Mouse (Mus musculus) gastrocnemius, postnatal 10 days (tissue): ENCODE data around the gene Cfap97. TPM values are rescaled to one million over a fixed set of nuclear protein-coding genes. Genes with fewer than 3 reads are reported as not detected.
"Not testable (repeated sequence)": the region's sequence is repeated elsewhere in the genome, so short reads cannot be mapped to it uniquely, and the experiment has no call there.

Experiments used
- DNase-seq: peaks from one replicate; pipeline ENCODE4 v3.0.0; 2021; ENCODE audit warnings: mixed read lengths
- long read RNA-seq, 2 experiments: library from polyadenylated mRNA; stranded (forward); transcript quantifications; one replicate each; pipeline ENCODE4 v2.0.0; 2021
- total RNA-seq, 2 experiments: library from RNA; stranded (reverse); gene quantifications; 2 replicates each; pipeline ENCODE4 v1.2.3; 2021

The Cfap97 gene
- 10 to 100 TPM; 13.0 to 15.0 TPM for total RNA-seq
- long read RNA-seq, experiment 1, full-length matches to known transcripts, result 8 of 15 reads
- long read RNA-seq, experiment 1, partial matches to known transcripts, result 3 of 15 reads
- long read RNA-seq, experiment 1, other reads (novel, unspliced or antisense), result 4 of 15 reads
- long read RNA-seq, experiment 2, full-length matches to known transcripts, result 7 of 13 reads
- long read RNA-seq, experiment 2, partial matches to known transcripts, result 2 of 13 reads
- long read RNA-seq, experiment 2, other reads (novel, unspliced or antisense), result 4 of 13 reads

GRCm38 (mm10) chr8:46151202-46152062 lies at the start of gene Cfap97:
Gene Cfap97, plus strand, starts transcription at chr8:46151771.
- peak; percentile 62 for DNase-seq

GRCm38 (mm10) chr8:46103434-46103833 lies 48.1 kb upstream of the Cfap97 start:
- no peak for DNase-seq

GRCm38 (mm10) chr8:46107690-46108089 lies 43.9 kb upstream of the Cfap97 start:
- no peak for DNase-seq

- DNase-seq, result not testable (repeated sequence)
Measured at GRCm38 (mm10) chr8:46113421-46114170, 38.0 kb upstream of the Cfap97 start.

GRCm38 (mm10) chr8:46117172-46117571 lies 34.4 kb upstream of the Cfap97 start:
- DNase-seq, result no peak

GRCm38 (mm10) chr8:46119176-46119575 lies 32.4 kb upstream of the Cfap97 start:
- no peak for DNase-seq

- no peak for DNase-seq
Measured at GRCm38 (mm10) chr8:46122498-46122897, 29.1 kb upstream of the Cfap97 start.

GRCm38 (mm10) chr8:46130426-46130825 lies 21.1 kb upstream of the Cfap97 start:
- no peak for DNase-seq

GRCm38 (mm10) chr8:46135546-46135945 lies 16.0 kb upstream of the Cfap97 start:
- DNase-seq, result not testable (repeated sequence)

- DNase-seq, result no peak
Measured at GRCm38 (mm10) chr8:46137336-46137735, 14.2 kb upstream of the Cfap97 start.

GRCm38 (mm10) chr8:46137843-46138596 lies 13.6 kb upstream of the Cfap97 start:
- no peak for DNase-seq

- no peak for DNase-seq
Measured at GRCm38 (mm10) chr8:46140376-46141120, 11.0 kb upstream of the Cfap97 start.

GRCm38 (mm10) chr8:46141688-46142087 lies 9.9 kb upstream of the Cfap97 start:
- DNase-seq, result no peak

GRCm38 (mm10) chr8:46142498-46143081 lies 9.0 kb upstream of the Cfap97 start:
- DNase-seq, result no peak

- no peak for DNase-seq
Measured at GRCm38 (mm10) chr8:46143470-46143869, 8.1 kb upstream of the Cfap97 start.

GRCm38 (mm10) chr8:46143924-46144323 lies 7.6 kb upstream of the Cfap97 start:
- no peak for DNase-seq

GRCm38 (mm10) chr8:46146173-46146572 lies 5.4 kb upstream of the Cfap97 start:
- no peak for DNase-seq

- no peak for DNase-seq
Measured at GRCm38 (mm10) chr8:46149306-46149705, 2.3 kb upstream of the Cfap97 start.

GRCm38 (mm10) chr8:46149782-46150181 lies 1.8 kb upstream of the Cfap97 start:
- no peak for DNase-seq
